Mouse (Mus musculus) liver, embryonic 15.5 days (tissue): ENCODE measurements around the gene Ccdc120. TPM values are rescaled to one million over a fixed set of nuclear protein-coding genes. Genes with fewer than 3 reads are reported as not detected.

Experiments used
- ATAC-seq: fragments of 200-750 bp; cut with Nextera tagmentation; 2 replicates; pipeline ENCODE4 v1.8.0; 2017; ENCODE audit warnings: moderate number of reproducible peaks, mild to moderate bottlenecking, moderate library complexity; ENCODE audit not compliant: insufficient read depth
- H3K27ac ChIP-seq: fragments of 300-500 bp; sonication (generic); replicated peaks from 2 replicates; pipeline ENCODE4 v1.5.1; 2015; ENCODE audit warnings: mild to moderate bottlenecking, inconsistent platforms
- H3K27me3 ChIP-seq: fragments of 300-500 bp; sonication (generic); 2 replicates; pipeline ENCODE4 v1.6.1; 2015; ENCODE audit warnings: mild to moderate bottlenecking, inconsistent platforms
- H3K36me3 ChIP-seq: fragments of 300-500 bp; sonication (generic); replicated peaks from 2 replicates; pipeline ENCODE4 v1.6.1; 2015; ENCODE audit warnings: moderate library complexity, mild to moderate bottlenecking, inconsistent platforms
- H3K4me1 ChIP-seq: fragments of 300-500 bp; sonication (generic); replicated peaks from 2 replicates; pipeline ENCODE4 v1.6.1; 2015; ENCODE audit warnings: inconsistent platforms
- H3K4me2 ChIP-seq: fragments of 300-500 bp; sonication (generic); 2 replicates; pipeline ENCODE4 v1.6.1; 2015; ENCODE audit warnings: moderate library complexity, mild to moderate bottlenecking, inconsistent platforms
- H3K4me3 ChIP-seq: fragments of 300-500 bp; sonication (generic); replicated peaks from 2 replicates; pipeline ENCODE4 v1.5.1; 2015; ENCODE audit warnings: mild to moderate bottlenecking, inconsistent platforms
- H3K9ac ChIP-seq: fragments of 300-500 bp; sonication (generic); 2 replicates; pipeline ENCODE4 v1.6.1; 2015; ENCODE audit warnings: moderate library complexity, mild to moderate bottlenecking, inconsistent platforms
- H3K9me3 ChIP-seq: fragments of 300-500 bp; sonication (generic); replicated peaks from 2 replicates; pipeline ENCODE4 v1.6.1; 2016; ENCODE audit warnings: inconsistent platforms
- WGBS: fragments of 180-500 bp; shearing (Covaris S2); methylation state at CpG from one replicate; pipeline ENCODE4 v1.1.7; 2015; ENCODE audit warnings: mixed read lengths; ENCODE audit not compliant: insufficient replicate concordance; 5-methylcytosine and 5-hydroxymethylcytosine counted together
- polyA plus RNA-seq: library from polyadenylated mRNA; unstranded; fragments of >200 nt; fragmentation: Nextera tagmentation; extraction: Ambion mirVana; gene quantifications from 2 replicates; pipeline ENCODE4 v1.2.1, GENCODE M21; 2015

Gene Ccdc120
- polyA plus RNA-seq, 1 experiment from 2014 or later: 1.5 TPM

DNA sequence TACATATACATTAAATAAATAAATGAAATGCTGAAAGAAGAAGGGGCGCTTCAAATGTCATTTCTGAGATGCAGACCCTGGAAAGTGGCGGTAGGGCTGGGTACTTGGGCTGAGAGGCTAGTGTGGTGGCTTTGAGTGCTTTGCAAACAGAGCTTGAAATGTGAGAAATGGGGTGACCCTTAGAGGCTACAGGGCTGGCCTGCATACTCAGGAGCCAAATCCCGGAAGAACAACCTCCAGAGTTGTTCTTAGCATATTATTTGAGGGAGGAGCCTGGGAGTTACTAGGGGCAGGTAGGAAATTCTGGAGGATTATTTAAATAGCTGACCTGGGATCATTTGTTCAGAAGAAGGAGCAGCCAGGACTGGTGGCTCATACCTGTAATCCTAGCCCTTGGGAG, 60.2 kb downstream of the Ccdc120 start:
- H3K9me3 ChIP-seq: no peaks in the 10 kb centered on the region
- no peaks in the 10 kb centered on the region for H3K4me1 ChIP-seq
- H3K27me3 ChIP-seq: no peaks in the 10 kb centered on the region
- ATAC-seq: no peak
- H3K36me3 ChIP-seq: no peaks in the 10 kb centered on the region
- H3K4me2 ChIP-seq: no peak overlapping the region
- no peak overlapping the region for H3K9ac ChIP-seq
- no peak overlapping the region for H3K4me3 ChIP-seq
- 45% methylated on average over 3 of the region's 3 CpGs for WGBS
- H3K27ac ChIP-seq: no peak overlapping the region

DNA sequence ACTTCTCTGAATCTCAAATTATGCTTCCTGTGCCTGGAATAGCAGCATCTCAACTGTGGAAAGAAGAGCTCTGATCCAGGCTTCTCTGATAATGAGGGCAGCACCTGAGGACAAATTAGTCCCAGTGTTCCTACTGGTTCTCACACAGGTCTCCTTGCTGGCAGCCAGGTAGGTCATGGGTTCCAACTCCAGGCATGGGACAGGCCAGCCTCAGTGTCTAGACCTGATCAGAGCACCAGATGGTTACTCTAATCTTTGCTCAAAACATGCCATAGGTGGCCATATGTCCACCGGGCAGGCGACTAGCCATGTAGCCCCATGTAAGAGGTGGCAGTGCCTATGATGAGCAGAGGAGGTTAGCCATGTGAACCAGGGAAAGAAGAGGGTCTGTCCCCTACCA, 62.4 kb downstream of the Ccdc120 start:
- Histone ChIP-seq H3K9ac (no peak overlapping the region), H3K4me1 (no peaks in the 10 kb centered on the region), H3K36me3 (no peaks in the 10 kb centered on the region), H3K27me3 (no peaks in the 10 kb centered on the region), H3K4me2 (no peak overlapping the region), H3K4me3 (no peak overlapping the region), H3K9me3 (no peaks in the 10 kb centered on the region), H3K27ac (no peak overlapping the region)
- 79% methylated on average over 2 of the region's 2 CpGs for WGBS
- ATAC-seq: no peak

Other genes starting within 250 kb of the Ccdc120 start
- gene Foxp3, start 177.3 kb downstream of the Ccdc120 start, polyA plus RNA-seq: 0.02 and 0.23 TPM in 2 replicates
- gene Ppp1r3f, start 176.6 kb downstream of the Ccdc120 start, polyA plus RNA-seq: 0.06 and 0.21 TPM in 2 replicates
- gene Ccdc22, start 145.4 kb downstream of the Ccdc120 start, polyA plus RNA-seq: 18.0 and 19.8 TPM in 2 replicates
- 0.07 and 0.09 TPM in 2 replicates for gene Cacna1f, start 143.8 kb downstream of the Ccdc120 start, polyA plus RNA-seq
- gene Syp, start 112.4 kb downstream of the Ccdc120 start, polyA plus RNA-seq: 0.33 and 0.36 TPM in 2 replicates
- 1.1 and 1.5 TPM in 2 replicates for gene Prickle3, start 93.6 kb downstream of the Ccdc120 start, polyA plus RNA-seq
- gene Plp2, start 79.5 kb downstream of the Ccdc120 start, polyA plus RNA-seq: 27.5 and 28.8 TPM in 2 replicates
- 0.09 and 0.12 TPM in 2 replicates for gene Magix, start 69.7 kb downstream of the Ccdc120 start, polyA plus RNA-seq
- gene Gpkow, start 53.8 kb downstream of the Ccdc120 start, polyA plus RNA-seq: 13.3 and 14.1 TPM in 2 replicates
- 16.0 and 17.5 TPM in 2 replicates for gene Wdr45, start 36.6 kb downstream of the Ccdc120 start, polyA plus RNA-seq
- gene Gm45208, start 28.7 kb downstream of the Ccdc120 start, polyA plus RNA-seq: 0.31 TPM in 1 of 2 replicates, not detected in the other
- gene Praf2, start 22.5 kb downstream of the Ccdc120 start, polyA plus RNA-seq: 5.6 and 5.8 TPM in 2 replicates
- gene Tfe3, start 11.7 kb upstream of the Ccdc120 start, polyA plus RNA-seq: 9.2 and 11.8 TPM in 2 replicates
- 25.5 and 27.4 TPM in 2 replicates for gene Gripap1, start 38.9 kb upstream of the Ccdc120 start, polyA plus RNA-seq
- gene Kcnd1, start 71.4 kb upstream of the Ccdc120 start, polyA plus RNA-seq: 0.18 and 0.37 TPM in 2 replicates
- 44.9 and 54.4 TPM in 2 replicates for gene Otud5, start 90.5 kb upstream of the Ccdc120 start, polyA plus RNA-seq
- 3.5 TPM in 2 replicates for gene Pim2, start 127.4 kb upstream of the Ccdc120 start, polyA plus RNA-seq
- gene Slc35a2, start 133.1 kb upstream of the Ccdc120 start, polyA plus RNA-seq: 14.3 and 17.5 TPM in 2 replicates
- gene Pqbp1, start 148.4 kb upstream of the Ccdc120 start, polyA plus RNA-seq: 38.1 and 39.7 TPM in 2 replicates
- 94.8 and 102 TPM in 2 replicates for gene Timm17b, start 148.5 kb upstream of the Ccdc120 start, polyA plus RNA-seq
- not detected in 2 replicates for gene Gm10491, start 156.9 kb upstream of the Ccdc120 start, polyA plus RNA-seq
- gene Gm10490, start 158.6 kb upstream of the Ccdc120 start, polyA plus RNA-seq: not detected in 2 replicates
- 0.12 and 0.18 TPM in 2 replicates for gene Pcsk1n, start 168.9 kb upstream of the Ccdc120 start, polyA plus RNA-seq
- gene Eras, start 177.7 kb upstream of the Ccdc120 start, polyA plus RNA-seq: not detected in 2 replicates
- gene Hdac6, start 197.0 kb upstream of the Ccdc120 start, polyA plus RNA-seq: 10.7 and 12.1 TPM in 2 replicates
- 117 and 126 TPM in 2 replicates for gene Gata1, start 227.2 kb upstream of the Ccdc120 start, polyA plus RNA-seq